Mouse (Mus musculus): Measurements from ENCODE around the gene Gm7792. TPM values are rescaled to one million over a fixed set of nuclear protein-coding genes. Genes with fewer than 3 reads are reported as not detected.

Gm7792 gene
- not detected for polyA plus RNA-seq (2015; fragmentation: Illumina TruSeq; extraction: RNeasy Lipid Tissue Mini Kit (QIAGEN cat#74804); ENCODE audit: insufficient read depth, low replicate concordance)

GRCm38 (mm10) chr5:93843476-93843875 lies at the start of gene Gm7792:
Gene Gm7792, plus strand, starts transcription at chr5:93843776.

Other genes with a start within 250 kb of the Gm7792 start
- not detected for gene C87414, start 172.2 kb upstream of the Gm7792 start, polyA plus RNA-seq (2015; fragmentation: Illumina TruSeq; extraction: RNeasy Lipid Tissue Mini Kit (QIAGEN cat#74804); ENCODE audit: insufficient read depth, low replicate concordance)
- gene Gm16429, start 85.3 kb downstream of the Gm7792 start, polyA plus RNA-seq (2015; fragmentation: Illumina TruSeq; extraction: RNeasy Lipid Tissue Mini Kit (QIAGEN cat#74804); ENCODE audit: insufficient read depth, low replicate concordance): not detected
- not detected for gene BC061212, start 226.8 kb downstream of the Gm7792 start, polyA plus RNA-seq (2015; fragmentation: Illumina TruSeq; extraction: RNeasy Lipid Tissue Mini Kit (QIAGEN cat#74804); ENCODE audit: insufficient read depth, low replicate concordance)
- gene Gm6351, start 232.6 kb downstream of the Gm7792 start, polyA plus RNA-seq (2015; fragmentation: Illumina TruSeq; extraction: RNeasy Lipid Tissue Mini Kit (QIAGEN cat#74804); ENCODE audit: insufficient read depth, low replicate concordance): not detected

Measured in spleen, adult 10 weeks (tissue).